Mouse (Mus musculus) retina, postnatal 1 day (tissue): Measurements from ENCODE around the gene Ocm.

ENCODE experiments used
- DNase-seq: peaks from one replicate; pipeline ENCODE4 v3.0.0-alpha.2; 2012

The Ocm gene

GRCm38 (mm10) chr5:143994632-143995365 lies 31.7 kb downstream of the Ocm start:
- DNase-seq, result no peak

- no peak for DNase-seq
Observed at GRCm38 (mm10) chr5:143993849-143994248, 32.6 kb downstream of the Ocm start.

GRCm38 (mm10) chr5:143993260-143993659 lies 33.2 kb downstream of the Ocm start:
- DNase-seq, result no peak

GRCm38 (mm10) chr5:143992661-143993060 lies 33.8 kb downstream of the Ocm start:
- no peak for DNase-seq

GRCm38 (mm10) chr5:143990086-143990485 lies 36.4 kb downstream of the Ocm start:
- DNase-seq, result no peak

- peak; percentile 55 for DNase-seq
Observed at GRCm38 (mm10) chr5:143989046-143989445, 37.4 kb downstream of the Ocm start.

- no peak for DNase-seq
Observed at GRCm38 (mm10) chr5:143987596-143987995, 38.9 kb downstream of the Ocm start.

GRCm38 (mm10) chr5:143985381-143985780 lies 41.1 kb downstream of the Ocm start:
- DNase-seq, result no peak

- no peak for DNase-seq
Observed at GRCm38 (mm10) chr5:143982361-143982760, 44.1 kb downstream of the Ocm start.

- peak; percentile 86 for DNase-seq
Observed at GRCm38 (mm10) chr5:143980858-143981257, 45.6 kb downstream of the Ocm start.

- DNase-seq, result no peak
Observed at GRCm38 (mm10) chr5:143976726-143977431, 49.6 kb downstream of the Ocm start.

GRCm38 (mm10) chr5:143976232-143976631 lies 50.2 kb downstream of the Ocm start:
- DNase-seq, result no peak

GRCm38 (mm10) chr5:143975631-143975933 lies 50.9 kb downstream of the Ocm start:
- no peak for DNase-seq

GRCm38 (mm10) chr5:143974931-143975630 lies 51.4 kb downstream of the Ocm start:
- DNase-seq, result peak; percentile 79

GRCm38 (mm10) chr5:143972628-143973027 lies 53.8 kb downstream of the Ocm start:
- DNase-seq, result no peak
